Comparison of ENCODE assay signal across 9 mouse cellular contexts in genomic region chr10:79664131-79664665, GRCm38 (mm10). TPM values are rescaled to one million over a fixed set of nuclear protein-coding genes. Genes with fewer than 3 reads are reported as not detected.
DNase-seq lines count a peak whose midpoint lies in the region; ATAC-seq and TF ChIP-seq lines count a peak whose summit lies in the region.
"Had no signal": no experiment of that assay in that cellular context is flagged by ENCODE, and none has a peak within 500 bp of the region (broad histone marks: within the 10 kb centered on the region; RNA-seq: fewer than 3 reads in every experiment).

TSS of gene Madcam1 (plus strand) at chr10:79664559.

- no peaks in the 10 kb centered on the region for H3K36me3 ChIP-seq in forebrain, postnatal 0 days (ENCODE audit: insufficient read depth)
- H3K36me3 ChIP-seq in kidney, embryonic 16.5 days (ENCODE audit: insufficient read depth, low read length), result no peaks in the 10 kb centered on the region
- no peaks in the 10 kb centered on the region for H3K36me3 ChIP-seq in lung, embryonic 14.5 days (ENCODE audit: insufficient read depth)
- H3K36me3 ChIP-seq: midbrain, embryonic 12.5 days had no signal

- TF ChIP-seq CTCF in forebrain, postnatal 0 days (IDR thresholded peaks at IDR 0.05; ENCODE audit: low read depth), result peak; percentile 89
- peak; percentile 94 for TF ChIP-seq CTCF in lung, embryonic 14.5 days (IDR thresholded peaks at IDR 0.05; ENCODE audit: low read depth)

- peaks cover 7% of the 10 kb centered on the region; the same call in 1 of the 2 replicates for H3K4me1 ChIP-seq in forebrain, postnatal 0 days (ENCODE audit: insufficient read depth)
- H3K4me1 ChIP-seq in kidney, embryonic 16.5 days (ENCODE audit: insufficient read depth, low read length), result 0 out of 2 replicates have a peak, but pooled peaks cover 7% of the 10 kb centered on the region
- H3K4me1 ChIP-seq in lung, embryonic 14.5 days (ENCODE audit: insufficient read depth), result no peaks in the 10 kb centered on the region

- no peak for ATAC-seq in forebrain, postnatal 0 days
- ATAC-seq in kidney, embryonic 16.5 days (ENCODE audit: low FRiP score, low TSS enrichment), result peak; percentile 36; the same call in 1 of the 2 replicates
- no peak for ATAC-seq in lung, embryonic 14.5 days (ENCODE audit: insufficient read depth)

- H3K9me3 ChIP-seq in forebrain, postnatal 0 days (ENCODE audit: low read length), result no peaks in the 10 kb centered on the region
- no peaks in the 10 kb centered on the region for H3K9me3 ChIP-seq in kidney, embryonic 16.5 days (ENCODE audit: low read length)
- H3K9me3 ChIP-seq in lung, embryonic 14.5 days (ENCODE audit: low read depth, low read length), result no peaks in the 10 kb centered on the region
- H3K9me3 ChIP-seq: midbrain, embryonic 12.5 days had no signal

- no peak within 1 kb of the TSS for H3K27ac ChIP-seq in forebrain, postnatal 0 days (ENCODE audit: low read depth, low read length)
- no peak within 1 kb of the TSS for H3K27ac ChIP-seq in kidney, embryonic 16.5 days (ENCODE audit: low read length)
- no peak within 1 kb of the TSS for H3K27ac ChIP-seq in lung, embryonic 14.5 days (ENCODE audit: low read depth)
- H3K27ac ChIP-seq: midbrain, embryonic 12.5 days had no signal

- H3K4me3 ChIP-seq in forebrain, postnatal 0 days (ENCODE audit: low read depth, low read length), result no peak within 1 kb of the TSS
- H3K4me3 ChIP-seq in kidney, embryonic 16.5 days (ENCODE audit: low read length), result no peak within 1 kb of the TSS
- H3K4me3 ChIP-seq in lung, embryonic 14.5 days (ENCODE audit: low read depth, low read length), result no peak within 1 kb of the TSS
- H3K4me3 ChIP-seq: midbrain, embryonic 12.5 days had no signal

- no peak within 1 kb of the TSS for H3K4me2 ChIP-seq in forebrain, postnatal 0 days (ENCODE audit: low read depth)
- no peak within 1 kb of the TSS for H3K4me2 ChIP-seq in kidney, embryonic 16.5 days (replicated peaks; ENCODE audit: low read depth, low read length)
- no peak within 1 kb of the TSS for H3K4me2 ChIP-seq in lung, embryonic 14.5 days
- H3K4me2 ChIP-seq: midbrain, embryonic 12.5 days had no signal

- peak; percentile 66 for DNase-seq in urinary bladder, postnatal 14 days (ENCODE audit: low spot score)
- no peak for DNase-seq in urinary bladder, postnatal 10 days (ENCODE audit: low spot score)
- peak; percentile 63 for DNase-seq in c-Kit-positive CD71-positive TER-119-positive erythroid progenitor cells, embryonic 14.5 days (ENCODE audit: low spot score)
- peak; percentile 64 for DNase-seq in forebrain, postnatal 0 days
- peak; percentile 80 for DNase-seq in lung, embryonic 14.5 days
- DNase-seq in retina, postnatal 7 days (ENCODE audit: low read depth, low spot score), result peak; percentile 55
- DNase-seq in urinary bladder, postnatal 36 days (ENCODE audit: low spot score in 2 of 2), result peak; percentile 32 to 60

- WGBS in forebrain, postnatal 0 days, result 10% methylated on average over 13 of the region's 13 CpGs
- 8% methylated on average over 13 of the region's 13 CpGs for WGBS in kidney, embryonic 16.5 days
- 8% methylated on average over 13 of the region's 13 CpGs for WGBS in lung, embryonic 14.5 days

- no peaks in the 10 kb centered on the region for H3K27me3 ChIP-seq in forebrain, postnatal 0 days (ENCODE audit: insufficient read depth, low read length)
- H3K27me3 ChIP-seq in kidney, embryonic 16.5 days (ENCODE audit: insufficient read depth, low read length), result no peaks in the 10 kb centered on the region
- H3K27me3 ChIP-seq in lung, embryonic 14.5 days (ENCODE audit: insufficient read depth, low read length), result no peaks in the 10 kb centered on the region

- H3K9ac ChIP-seq in forebrain, postnatal 0 days, result no peak within 1 kb of the TSS
- no peak within 1 kb of the TSS; the same call in 1 of the 2 replicates for H3K9ac ChIP-seq in kidney, embryonic 16.5 days (replicated peaks; ENCODE audit: low read length)
- no peak within 1 kb of the TSS for H3K9ac ChIP-seq in lung, embryonic 14.5 days
- H3K9ac ChIP-seq: midbrain, embryonic 12.5 days had no signal

RNA-seq across cellular contexts. Expression of gene Madcam1, which starts in this region (rescaled TPM):
- total RNA-seq in forebrain, postnatal 0 days (2014; rRNA removed), result 0.38 and 0.95 TPM in 2 replicates
- 0.67 and 0.70 TPM in 2 replicates for polyA plus RNA-seq in forebrain, postnatal 0 days (2015; fragmentation: Nextera tagmentation; extraction: Ambion mirVana)
- 2.3 and 2.5 TPM in 2 replicates for polyA plus RNA-seq in kidney, embryonic 16.5 days (2015; fragmentation: Nextera tagmentation; extraction: Ambion mirVana)
- 0.93 and 1.2 TPM in 2 replicates for polyA plus RNA-seq in lung, embryonic 14.5 days (2014; fragmentation: Nextera tagmentation; extraction: Ambion mirVana)

Comparison
In these comparisons a context has a peak if more than half of its experiments do, and no peak if none do; other contexts are left out.
1. Peak in DNase-seq in forebrain, postnatal 0 days; RNA of the gene not detected or under 1 TPM.